Mouse (Mus musculus) stomach, embryonic 14.5 days (tissue): Measurements from ENCODE around the gene Nlrx1. TPM values are rescaled to one million over a fixed set of nuclear protein-coding genes. Genes with fewer than 3 reads are reported as not detected.

ENCODE experiments used
- ATAC-seq: fragments of 200-750 bp; cut with Nextera tagmentation; 2 replicates; pipeline ENCODE4 v1.8.0; 2017; ENCODE audit warnings: low read depth, moderate TSS enrichment; ENCODE audit not compliant: insufficient number of reproducible peaks, insufficient read depth, low FRiP score
- H3K27ac ChIP-seq: fragments of 300-500 bp; sonication (generic); 2 replicates; pipeline ENCODE4 v1.5.1; 2014; ENCODE audit warnings: mild to moderate bottlenecking, low read length, moderate library complexity, mixed read lengths
- H3K27me3 ChIP-seq: fragments of 300-500 bp; sonication (generic); 2 replicates; pipeline ENCODE4 v1.6.1; 2014; ENCODE audit warnings: low read length, control low read depth, mixed read lengths; ENCODE audit not compliant: control insufficient read depth, insufficient read depth
- H3K36me3 ChIP-seq: fragments of 300-500 bp; sonication (generic); 2 replicates; pipeline ENCODE4 v1.6.1; 2014; ENCODE audit warnings: mild to moderate bottlenecking, control low read depth, low read length, moderate library complexity, mixed read lengths; ENCODE audit not compliant: control insufficient read depth, insufficient read depth
- H3K4me1 ChIP-seq: fragments of 300-500 bp; sonication (generic); 2 replicates; pipeline ENCODE4 v1.6.1; 2014; ENCODE audit warnings: low read length, control low read depth, mixed read lengths; ENCODE audit not compliant: control insufficient read depth, insufficient read depth
- H3K4me2 ChIP-seq: fragments of 300-500 bp; sonication (generic); replicated peaks from 2 replicates; pipeline ENCODE4 v1.6.1; 2014; ENCODE audit warnings: low read depth, low read length, control low read depth
- H3K4me3 ChIP-seq: fragments of 300-500 bp; sonication (generic); 2 replicates; pipeline ENCODE4 v1.5.1; 2014; ENCODE audit warnings: low read depth, low read length, control low read depth
- H3K9ac ChIP-seq: fragments of 300-500 bp; sonication (generic); replicated peaks from 2 replicates; pipeline ENCODE4 v1.6.1; 2014; ENCODE audit warnings: low read depth, mild to moderate bottlenecking, control low read depth, low read length, moderate library complexity, mixed read lengths
- H3K9me3 ChIP-seq: fragments of 300-500 bp; sonication (generic); 2 replicates; pipeline ENCODE4 v1.6.1; 2016; ENCODE audit warnings: low read depth, low read length, control low read depth; ENCODE audit not compliant: control insufficient read depth
- WGBS: fragments of 180-500 bp; shearing (Covaris S2); extraction: QIAGEN DNeasy Blood & Tissue Kit; methylation state at CpG from one replicate; pipeline ENCODE4 v1.1.7; 2014; 5-methylcytosine and 5-hydroxymethylcytosine counted together
- polyA plus RNA-seq: library from polyadenylated mRNA; unstranded; fragments of >200 nt; fragmentation: Nextera tagmentation; extraction: Ambion mirVana; gene quantifications from 2 replicates; pipeline ENCODE4 v1.2.1, GENCODE M21; 2014

The Nlrx1 gene
- polyA plus RNA-seq, 1 experiment from 2014 or later: 7.2 TPM

DNA sequence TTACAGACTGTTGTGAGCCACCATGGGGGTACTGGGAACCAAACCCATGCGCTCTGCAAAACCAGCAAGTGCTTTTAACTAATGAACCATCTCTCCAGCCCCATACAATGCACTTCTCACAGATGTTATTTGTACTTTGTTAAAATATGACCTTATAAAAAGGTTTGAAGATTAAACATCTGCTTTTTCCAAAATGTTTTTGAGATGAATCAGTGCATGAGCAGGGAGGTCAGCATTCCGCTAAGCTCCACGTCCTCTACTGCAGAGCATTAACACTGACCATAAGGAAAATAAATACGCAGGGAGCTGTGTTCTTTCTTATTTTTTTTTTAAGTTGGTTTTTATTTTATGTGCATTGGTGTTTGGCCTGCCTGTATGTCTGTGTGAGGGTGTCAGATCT lies 56.0 kb downstream of the Nlrx1 start:
- no peak for ATAC-seq
- 0 out of 2 replicates have a peak, but pooled peaks cover 3% of the 10 kb centered on the region for H3K4me1 ChIP-seq
- H3K36me3 ChIP-seq: no peaks in the 10 kb centered on the region
- no peaks in the 10 kb centered on the region for H3K27me3 ChIP-seq
- H3K4me3 ChIP-seq: no peak overlapping the region
- H3K4me2 ChIP-seq: no peak overlapping the region
- no peak overlapping the region for H3K27ac ChIP-seq
- WGBS: 79% methylated on average over 4 of the region's 4 CpGs
- no peak overlapping the region for H3K9ac ChIP-seq
- H3K9me3 ChIP-seq: no peaks in the 10 kb centered on the region

DNA sequence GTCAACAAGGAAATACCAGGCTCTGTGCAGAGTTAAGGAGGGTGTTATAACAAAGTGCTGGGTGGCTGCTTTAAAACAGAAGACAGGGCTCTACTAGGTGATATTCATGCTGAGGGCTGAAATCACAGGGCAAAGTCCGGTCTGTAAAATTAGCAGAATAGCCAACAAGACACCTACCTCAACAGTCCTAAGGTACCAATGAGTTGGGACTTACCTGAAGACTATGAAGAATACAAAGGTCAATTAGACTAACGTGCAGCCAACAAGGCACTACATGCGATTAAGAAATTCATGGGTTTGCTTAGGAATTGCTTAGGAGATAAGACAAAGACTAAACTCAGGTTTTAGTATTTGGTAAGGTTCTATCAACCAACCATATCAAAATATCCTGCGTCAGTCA lies 59.0 kb downstream of the Nlrx1 start:
- ATAC-seq: no peak
- Histone ChIP-seq H3K4me2 (no peak overlapping the region), H3K9ac (no peak overlapping the region), H3K4me1 (0 out of 2 replicates have a peak, but pooled peaks cover 3% of the 10 kb centered on the region), H3K36me3 (no peaks in the 10 kb centered on the region), H3K4me3 (no peak overlapping the region), H3K27me3 (no peaks in the 10 kb centered on the region), H3K27ac (no peak overlapping the region), H3K9me3 (no peaks in the 10 kb centered on the region)
- 86% methylated on average over 4 of the region's 4 CpGs for WGBS

DNA sequence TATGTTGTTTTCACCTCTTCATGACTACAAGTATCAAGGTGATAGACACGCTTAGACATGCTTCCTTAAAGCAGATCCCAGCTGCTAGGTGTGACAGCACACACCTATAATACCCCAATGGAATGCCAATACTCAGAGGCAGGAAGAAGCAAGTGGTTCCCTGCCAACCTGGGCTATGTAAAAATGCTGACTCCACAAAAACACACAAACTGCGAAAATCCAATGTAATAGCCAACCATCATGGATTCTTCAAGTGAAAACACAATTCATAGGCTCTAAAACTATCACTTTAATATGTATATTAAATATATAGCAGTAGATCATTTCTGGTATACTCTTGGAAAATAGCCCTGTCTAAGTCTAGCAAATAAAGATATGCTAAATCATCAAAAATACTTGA lies 60.6 kb downstream of the Nlrx1 start:
- Histone ChIP-seq H3K9me3 (no peaks in the 10 kb centered on the region), H3K4me1 (0 out of 2 replicates have a peak, but pooled peaks cover 3% of the 10 kb centered on the region), H3K27ac (no peak overlapping the region), H3K27me3 (no peaks in the 10 kb centered on the region), H3K36me3 (no peaks in the 10 kb centered on the region), H3K9ac (no peak overlapping the region), H3K4me3 (no peak overlapping the region), H3K4me2 (no peak overlapping the region)
- WGBS: 91% methylated on average over 2 of the region's 2 CpGs
- ATAC-seq: no peak

Other genes starting within 250 kb of the Nlrx1 start
- 0.88 and 1.5 TPM in 2 replicates for gene Thy1, start 225.2 kb downstream of the Nlrx1 start, polyA plus RNA-seq
- 10.5 and 15.0 TPM in 2 replicates for gene Usp2, start 201.6 kb downstream of the Nlrx1 start, polyA plus RNA-seq
- 0.26 and 0.28 TPM in 2 replicates for gene Mfrp, start 166.9 kb downstream of the Nlrx1 start, polyA plus RNA-seq
- gene C1qtnf5, start 161.4 kb downstream of the Nlrx1 start, polyA plus RNA-seq: 2.3 and 2.8 TPM in 2 replicates
- 0.43 and 0.52 TPM in 2 replicates for gene Gm49380, start 155.1 kb downstream of the Nlrx1 start, polyA plus RNA-seq
- gene Rnf26, start 155.1 kb downstream of the Nlrx1 start, polyA plus RNA-seq: 61.7 and 66.7 TPM in 2 replicates
- gene Mcam, start 134.1 kb downstream of the Nlrx1 start, polyA plus RNA-seq: 53.0 and 54.3 TPM in 2 replicates
- 18.5 and 19.9 TPM in 2 replicates for gene Cbl, start 34.5 kb downstream of the Nlrx1 start, polyA plus RNA-seq
- not detected in 2 replicates for gene Ccdc153, start 27.9 kb downstream of the Nlrx1 start, polyA plus RNA-seq
- 0.12 and 0.27 TPM in 2 replicates for gene Pdzd3, start 17.1 kb downstream of the Nlrx1 start, polyA plus RNA-seq
- gene Abcg4, start 20.0 kb upstream of the Nlrx1 start, polyA plus RNA-seq: 5.1 and 5.9 TPM in 2 replicates
- 21.3 and 23.4 TPM in 2 replicates for gene Hinfp, start 37.1 kb upstream of the Nlrx1 start, polyA plus RNA-seq
- 5.7 and 9.6 TPM in 2 replicates for gene C2cd2l, start 51.7 kb upstream of the Nlrx1 start, polyA plus RNA-seq
- gene Dpagt1, start 57.4 kb upstream of the Nlrx1 start, polyA plus RNA-seq: 44.5 and 46.7 TPM in 2 replicates
- 289 and 335 TPM in 2 replicates for gene H2afx, start 66.1 kb upstream of the Nlrx1 start, polyA plus RNA-seq
- gene Hmbs, start 75.6 kb upstream of the Nlrx1 start, polyA plus RNA-seq: 112 and 130 TPM in 2 replicates
- gene Vps11, start 93.1 kb upstream of the Nlrx1 start, polyA plus RNA-seq: 24.5 and 25.4 TPM in 2 replicates
- gene Hyou1, start 110.9 kb upstream of the Nlrx1 start, polyA plus RNA-seq: 22.1 and 29.4 TPM in 2 replicates
- gene Slc37a4, start 128.3 kb upstream of the Nlrx1 start, polyA plus RNA-seq: 22.3 and 23.7 TPM in 2 replicates
- gene Rps25, start 138.5 kb upstream of the Nlrx1 start, polyA plus RNA-seq: 2,532 and 2,694 TPM in 2 replicates
- gene Trappc4, start 139.0 kb upstream of the Nlrx1 start, polyA plus RNA-seq: 118 and 123 TPM in 2 replicates
- gene Ccdc84, start 150.0 kb upstream of the Nlrx1 start, polyA plus RNA-seq: 27.0 and 30.7 TPM in 2 replicates
- gene Foxr1, start 172.5 kb upstream of the Nlrx1 start, polyA plus RNA-seq: not detected in 2 replicates
- gene Upk2, start 186.4 kb upstream of the Nlrx1 start, polyA plus RNA-seq: 25.9 and 26.4 TPM in 2 replicates
- 15.4 and 16.3 TPM in 2 replicates for gene Bcl9l, start 214.2 kb upstream of the Nlrx1 start, polyA plus RNA-seq